Mouse (Mus musculus) gastrocnemius, adult 18-20 months (tissue): Measurements from ENCODE around the gene Taar8c. TPM values are rescaled to one million over a fixed set of nuclear protein-coding genes. Genes with fewer than 3 reads are reported as not detected.
"Not testable (repeated sequence)": the region's sequence is repeated elsewhere in the genome, so short reads cannot be mapped to it uniquely, and the experiment has no call there.

Source experiments
- DNase-seq: peaks from one replicate; pipeline ENCODE4 v3.0.0; 2021; ENCODE audit warnings: low spot score
- long read RNA-seq, 2 experiments: library from polyadenylated mRNA; stranded (forward); transcript quantifications; one replicate each; pipeline ENCODE4 v2.0.0; 2021
- total RNA-seq, 2 experiments: library from RNA; stranded (reverse); gene quantifications; 2 replicates each; pipeline ENCODE4 v1.2.3; 2021

Taar8c gene
- not detected for total RNA-seq
- long read RNA-seq, experiment 1 = 0 reads
- long read RNA-seq, experiment 2 = 0 reads

DNA sequence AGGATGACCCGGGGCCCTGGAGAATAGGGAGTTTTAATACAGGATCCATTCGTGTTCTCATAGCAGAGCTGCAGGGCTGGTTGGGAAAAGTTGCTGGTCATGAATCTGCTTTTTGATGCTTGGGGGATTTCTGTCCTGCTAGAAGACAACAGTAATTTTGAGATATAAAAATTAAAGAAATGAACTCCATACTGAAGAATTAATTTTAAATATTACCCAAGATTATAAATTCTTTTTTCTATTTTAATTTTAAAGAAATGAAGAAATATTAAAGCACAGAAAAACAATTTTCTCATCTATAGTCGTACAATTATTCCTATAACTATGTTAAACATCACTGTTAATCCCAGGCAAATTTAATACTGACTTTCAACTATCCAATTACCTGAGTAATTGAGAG lies at the start of gene Taar8c:
TSS of gene Taar8c (minus strand) at position 101 of the 400 bp plus-strand sequence.
- DNase-seq = not testable (repeated sequence)

- DNase-seq = no peak
These were observed 48.4 kb upstream of the Taar8c start for GRCm38 (mm10) chr10:24150086-24150485.

- DNase-seq = peak; percentile 93
These were observed 47.5 kb upstream of the Taar8c start, which contains the start of gene Stx7 for GRCm38 (mm10) chr10:24149135-24149781. Gene Stx7 (plus strand): TSS chr10:24149302.

DNA sequence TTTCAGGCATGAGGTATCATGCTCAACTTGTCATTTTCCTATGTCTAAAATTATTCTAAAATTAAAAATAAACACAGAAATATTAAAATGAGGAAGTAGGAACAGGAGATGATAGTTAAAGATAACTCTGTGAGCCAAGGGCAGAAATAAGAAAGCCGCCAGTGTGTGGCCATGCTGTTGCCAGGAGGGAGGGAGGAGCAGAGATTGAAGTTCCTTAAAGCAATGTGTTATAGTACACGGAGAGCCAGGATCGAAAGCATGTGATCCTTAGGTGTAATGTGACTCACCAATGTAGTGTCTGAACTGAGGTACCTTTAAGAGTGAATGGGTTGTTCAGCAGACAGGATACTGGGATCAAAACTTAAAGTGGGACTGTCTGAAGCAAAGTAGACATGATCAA lies 41.0 kb upstream of the Taar8c start:
- DNase-seq = no peak

- DNase-seq = no peak
These were observed 37.0 kb upstream of the Taar8c start for GRCm38 (mm10) chr10:24138623-24139261.

DNA sequence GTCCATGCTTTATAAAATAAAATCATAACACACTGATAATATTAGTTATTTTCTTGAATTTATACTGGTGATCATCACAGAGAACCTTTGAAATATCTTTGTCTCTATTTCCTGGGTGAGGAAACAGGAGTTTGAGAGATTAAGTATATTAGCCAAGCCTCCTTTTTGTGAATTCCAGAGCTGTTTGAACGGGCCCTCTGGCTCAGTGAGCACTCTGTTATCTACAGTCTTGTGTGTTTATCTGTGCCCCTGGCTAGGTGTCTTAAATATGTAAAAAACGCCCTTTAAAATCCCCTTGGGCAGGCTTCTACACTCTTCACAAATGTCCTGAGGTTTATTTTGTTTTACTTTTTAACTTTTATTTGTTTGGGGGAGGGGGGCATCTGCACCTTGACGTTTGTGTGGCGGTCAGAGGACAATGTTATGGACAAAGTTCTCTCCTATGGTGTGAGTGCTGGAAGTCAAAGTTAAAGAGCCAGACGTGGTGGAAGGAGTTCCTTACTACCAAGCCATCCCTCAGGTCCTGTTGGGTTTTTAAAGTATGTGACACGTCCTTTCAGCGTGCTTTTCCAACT lies 32.4 kb upstream of the Taar8c start:
- DNase-seq = no peak

DNA sequence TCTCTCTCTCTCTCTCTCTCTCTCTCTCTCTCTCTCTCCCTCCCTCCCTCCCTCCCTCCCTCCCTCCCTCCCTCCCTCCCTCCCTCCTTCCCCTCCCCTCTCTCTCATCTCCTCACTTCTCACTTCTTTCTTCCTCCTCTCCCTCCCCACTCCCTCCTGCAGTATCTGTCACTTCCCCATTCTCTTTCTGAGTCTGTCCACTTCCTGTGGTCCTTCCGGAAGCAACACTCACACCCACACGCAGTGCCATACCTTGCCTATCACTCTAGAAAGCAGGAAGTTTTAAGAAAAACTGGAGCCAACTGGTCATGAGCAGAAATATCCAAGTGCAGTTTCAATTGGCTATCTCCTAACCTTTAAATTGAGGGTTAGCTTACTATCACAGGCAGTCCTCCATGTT lies 31.4 kb upstream of the Taar8c start:
- DNase-seq = no peak

- no peak for DNase-seq
These were observed 30.6 kb upstream of the Taar8c start for GRCm38 (mm10) chr10:24132273-24132672.

- peak; percentile 68 for DNase-seq
These were observed 29.9 kb upstream of the Taar8c start for GRCm38 (mm10) chr10:24131451-24132262.

DNA sequence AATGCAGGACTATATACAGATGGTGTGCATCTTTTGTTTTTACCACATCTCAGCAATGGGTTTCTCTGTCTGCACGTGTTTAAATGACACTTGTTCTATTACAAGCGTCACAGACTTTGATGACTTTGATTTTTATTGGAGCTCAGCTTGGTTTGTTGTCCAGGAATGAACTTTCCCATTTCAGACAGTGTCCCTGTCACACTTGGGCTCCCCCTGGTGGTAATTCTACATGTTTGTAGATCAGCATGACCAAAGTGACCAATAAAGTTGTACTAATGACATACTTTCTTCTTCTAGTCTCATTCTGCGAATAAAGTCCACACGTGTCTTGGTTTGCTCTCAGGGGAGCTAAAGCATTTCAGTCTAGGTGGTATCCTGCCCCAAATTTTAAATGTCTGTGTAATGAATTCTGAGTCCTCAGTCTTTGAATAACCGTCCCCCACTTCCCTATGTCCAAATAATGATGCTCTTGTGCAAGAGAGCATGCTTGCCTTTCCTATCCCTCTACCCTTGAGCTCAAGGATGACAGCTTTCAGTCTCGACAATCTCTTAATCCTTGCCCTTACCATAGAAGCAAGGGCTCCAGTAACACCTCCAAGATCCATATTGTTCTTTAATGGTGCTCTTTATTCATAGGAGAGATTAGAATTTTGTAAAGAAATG lies 9.5 kb upstream of the Taar8c start:
- DNase-seq = peak; percentile 40

DNA sequence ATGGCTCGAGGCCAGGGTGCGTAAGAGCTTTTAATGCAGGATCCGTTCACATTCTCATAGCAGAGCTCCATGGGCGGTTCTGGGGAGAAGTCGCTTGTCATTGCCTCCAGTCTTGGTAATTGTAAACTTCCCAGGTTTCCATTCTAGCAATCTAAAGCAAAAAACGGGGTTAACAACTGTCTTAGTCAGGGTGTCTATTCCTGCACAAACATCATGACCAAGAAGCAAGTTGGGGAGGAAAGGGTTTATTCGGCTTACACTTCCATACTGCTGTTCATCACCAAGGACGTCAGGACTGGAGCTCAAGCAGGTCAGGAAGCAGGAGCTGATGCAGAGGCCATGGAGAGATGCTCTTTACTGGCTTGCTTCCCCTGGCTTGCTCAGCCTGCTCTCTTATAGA lies 7.7 kb upstream of the Taar8c start, which contains the start of gene Taar9:
TSS of gene Taar9 (minus strand) at position 101 of the 400 bp plus-strand sequence.
- not testable (repeated sequence) for DNase-seq

- no peak for DNase-seq
These were observed 6.5 kb upstream of the Taar8c start for GRCm38 (mm10) chr10:24108236-24108635.

GRCm38 (mm10) chr10:24107747-24108146 lies 6.0 kb upstream of the Taar8c start:
- DNase-seq = no peak

GRCm38 (mm10) chr10:24103299-24103698 lies 1.6 kb upstream of the Taar8c start:
- DNase-seq = not testable (repeated sequence)

GRCm38 (mm10) chr10:24097010-24097409 lies 4.7 kb downstream of the Taar8c start:
- DNase-seq = not testable (repeated sequence)

DNA sequence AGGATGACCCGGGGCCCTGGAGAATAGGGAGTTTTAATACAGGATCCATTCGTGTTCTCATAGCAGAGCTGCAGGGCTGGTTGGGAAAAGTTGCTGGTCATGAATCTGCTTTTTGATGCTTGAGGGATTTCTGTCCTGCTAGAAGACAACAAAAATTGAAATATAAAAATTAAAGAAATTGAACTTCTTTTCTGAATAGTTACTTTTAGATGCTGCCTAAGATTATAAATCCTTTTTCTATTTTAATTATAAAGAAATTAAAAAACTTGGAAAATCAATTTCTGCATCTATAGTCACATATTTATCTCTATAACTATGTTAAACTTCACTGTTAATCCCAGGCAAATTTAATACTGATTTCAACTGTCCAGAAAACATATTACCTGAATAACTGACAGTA lies 9.5 kb downstream of the Taar8c start, which contains the start of gene Taar8b:
TSS of gene Taar8b (minus strand) at position 101 of the 400 bp plus-strand sequence.
- DNase-seq = no peak

DNA sequence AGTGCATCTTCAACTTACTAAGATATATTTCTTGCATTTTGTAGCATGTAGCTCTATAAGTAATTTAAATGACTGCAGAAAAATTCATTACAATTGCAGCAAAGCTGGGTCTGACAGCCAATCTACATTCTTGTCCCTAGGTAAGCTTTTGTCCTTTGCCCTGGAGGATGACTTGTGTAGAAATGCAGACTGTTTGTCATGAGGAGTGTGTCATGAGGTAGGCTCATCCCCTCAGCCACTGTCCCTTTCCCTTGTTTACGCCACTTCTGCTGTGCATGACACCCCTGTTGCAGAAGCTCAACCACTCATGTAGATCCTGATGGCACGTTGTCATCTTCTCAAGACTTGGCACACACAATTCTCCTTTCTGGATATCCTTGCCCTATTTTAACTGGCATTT lies 14.5 kb downstream of the Taar8c start:
- no peak for DNase-seq

DNA sequence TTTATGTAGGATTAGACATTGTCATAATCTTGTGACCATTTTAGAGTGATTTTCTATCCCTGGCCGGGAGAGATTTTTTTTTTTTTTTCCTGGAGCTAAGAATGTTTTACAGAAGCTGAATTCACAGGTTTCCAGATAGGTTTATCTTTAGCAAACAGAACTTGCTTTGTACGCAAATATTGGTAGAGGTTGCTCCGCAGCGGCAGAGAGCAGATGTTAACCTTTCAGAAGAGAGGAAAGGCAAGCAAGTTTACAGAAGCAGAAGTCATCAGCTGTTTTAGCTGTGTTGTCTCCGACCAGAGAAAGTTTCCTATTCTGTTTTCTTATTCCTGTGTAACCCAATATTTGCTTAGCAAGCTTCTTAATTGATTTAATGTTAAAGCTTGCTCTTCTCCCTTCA lies 15.2 kb downstream of the Taar8c start:
- DNase-seq = no peak

GRCm38 (mm10) chr10:24085936-24086335 lies 15.8 kb downstream of the Taar8c start:
- no peak for DNase-seq

- DNase-seq = peak; percentile 5
These were observed 21.5 kb downstream of the Taar8c start for GRCm38 (mm10) chr10:24080166-24080565.

DNA sequence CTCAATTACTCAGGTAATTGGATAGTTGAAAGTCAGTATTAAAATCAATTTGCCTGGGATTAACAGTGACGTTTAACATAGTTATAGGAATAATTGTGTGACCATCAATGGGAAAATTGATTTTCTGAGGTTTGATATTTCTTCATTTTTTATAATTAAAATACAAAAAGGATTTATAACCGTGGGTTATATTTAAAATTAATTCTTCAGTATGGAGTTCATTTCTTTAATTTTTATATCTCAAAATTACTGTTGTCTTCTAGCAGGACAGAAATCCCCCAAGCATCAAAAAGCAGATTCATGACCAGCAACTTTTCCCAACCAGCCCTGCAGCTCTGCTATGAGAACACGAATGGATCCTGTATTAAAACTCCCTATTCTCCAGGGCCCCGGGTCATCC lies 25.5 kb downstream of the Taar8c start, which contains the start of gene Taar8a:
TSS of gene Taar8a (plus strand) at position 301 of the 400 bp plus-strand sequence.
- DNase-seq = not testable (repeated sequence)
